Mouse (Mus musculus): ENCODE measurements at regions not wholly inside any gene's neighbourhood (a gene's known extent, or its start where the extent isn't known, plus 50 kb on each side); places are given as distances from the start of the nearest gene placed in this dataset.

DNA sequence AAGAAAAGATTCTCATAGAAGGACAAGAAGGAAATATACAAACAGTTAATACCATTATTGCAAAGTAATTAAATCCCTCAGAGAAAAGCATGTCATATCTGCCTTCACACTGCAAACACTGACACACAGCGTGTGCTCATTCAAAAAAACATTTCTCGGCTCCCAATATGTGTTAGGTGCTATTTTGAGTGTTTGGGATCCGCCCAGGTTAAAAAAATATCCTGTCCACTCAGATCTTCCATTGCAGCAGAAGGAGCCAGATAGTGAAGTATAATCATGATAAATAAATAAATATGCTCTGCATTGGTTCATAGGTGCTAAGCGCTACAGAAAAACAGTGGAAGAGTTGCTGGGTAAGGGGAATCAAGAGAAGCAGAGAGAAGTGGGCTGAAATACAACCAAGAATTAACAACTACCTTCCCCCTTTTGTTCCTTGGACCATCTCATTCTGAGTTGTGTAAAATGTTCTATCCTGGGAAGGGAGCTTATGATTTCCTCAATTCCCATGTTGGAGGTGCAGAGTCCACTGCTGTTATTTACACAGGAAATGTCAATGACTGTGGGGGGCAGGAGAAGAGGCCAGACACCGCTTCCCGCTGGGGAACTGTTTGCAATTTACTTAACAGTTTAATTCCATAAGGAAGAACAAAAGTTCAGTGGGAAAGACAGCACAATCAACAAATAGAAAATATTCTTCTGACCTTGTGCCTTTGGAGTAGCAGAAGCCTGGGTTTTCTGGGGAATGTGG is 139.9 kb downstream of the Tle1 start:
- DNase-seq (ENCODE audit: low spot score), result peak; percentile 47

DNA sequence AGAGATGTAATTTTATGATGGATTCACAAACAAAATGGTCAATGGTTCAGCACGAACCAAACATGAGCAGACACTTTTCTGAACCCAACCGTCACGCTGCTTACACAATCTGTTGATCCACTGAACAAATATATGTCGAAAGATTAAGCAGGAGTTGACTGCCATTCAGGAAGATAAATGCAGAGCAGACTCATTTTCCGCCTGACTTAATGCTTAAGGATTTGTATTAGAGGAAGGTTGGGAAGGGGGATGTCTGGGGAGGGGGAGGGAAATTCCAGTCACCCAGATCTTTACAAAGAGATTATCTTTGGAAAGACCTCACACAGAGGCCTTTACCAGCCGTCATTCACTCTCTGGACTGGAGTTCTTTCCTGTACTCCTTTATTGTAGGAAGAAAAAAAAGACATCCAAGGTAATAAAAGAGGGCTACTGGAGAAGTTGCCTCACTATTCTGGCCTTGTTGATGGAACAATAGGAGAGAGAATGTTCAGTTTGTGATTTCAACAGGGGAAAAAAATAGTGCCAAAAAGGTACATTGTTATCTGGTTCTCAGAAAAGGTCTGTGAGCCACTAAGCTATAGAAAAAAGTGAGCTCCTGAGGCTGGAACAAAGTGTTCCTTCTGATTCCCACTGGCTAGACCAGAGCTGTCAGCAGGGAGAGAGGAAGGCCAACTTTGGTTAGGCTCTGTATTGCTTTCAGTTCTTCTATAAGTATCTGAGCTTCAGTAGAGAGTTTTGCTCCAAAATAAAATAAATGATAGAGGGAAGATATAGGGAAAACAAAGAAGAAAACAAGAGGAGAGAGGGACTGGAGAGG is 150.9 kb downstream of the Tle1 start:
- peak; percentile 56 for DNase-seq (ENCODE audit: low spot score)

DNA sequence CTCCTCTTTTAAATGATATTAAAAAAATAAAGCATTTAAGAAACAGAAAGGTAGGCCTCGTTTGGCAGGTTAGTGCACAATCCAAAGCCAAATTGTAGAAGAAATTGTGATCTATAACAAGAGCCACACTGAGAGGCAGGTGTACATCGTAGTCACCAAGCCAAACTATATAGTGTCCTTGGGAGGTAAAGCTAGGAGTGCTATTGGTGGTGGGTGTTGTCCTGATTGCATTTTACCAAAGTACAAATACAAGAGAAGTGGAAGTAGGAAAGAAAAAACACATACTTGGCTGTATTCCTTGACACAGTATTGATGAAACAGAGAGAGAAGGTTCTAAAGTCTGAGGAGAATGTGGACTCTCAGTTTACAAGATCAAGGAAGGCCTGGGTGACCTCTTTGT is 178.6 kb downstream of the Tle1 start:
- DNase-seq (ENCODE audit: low spot score), result no peak

DNA sequence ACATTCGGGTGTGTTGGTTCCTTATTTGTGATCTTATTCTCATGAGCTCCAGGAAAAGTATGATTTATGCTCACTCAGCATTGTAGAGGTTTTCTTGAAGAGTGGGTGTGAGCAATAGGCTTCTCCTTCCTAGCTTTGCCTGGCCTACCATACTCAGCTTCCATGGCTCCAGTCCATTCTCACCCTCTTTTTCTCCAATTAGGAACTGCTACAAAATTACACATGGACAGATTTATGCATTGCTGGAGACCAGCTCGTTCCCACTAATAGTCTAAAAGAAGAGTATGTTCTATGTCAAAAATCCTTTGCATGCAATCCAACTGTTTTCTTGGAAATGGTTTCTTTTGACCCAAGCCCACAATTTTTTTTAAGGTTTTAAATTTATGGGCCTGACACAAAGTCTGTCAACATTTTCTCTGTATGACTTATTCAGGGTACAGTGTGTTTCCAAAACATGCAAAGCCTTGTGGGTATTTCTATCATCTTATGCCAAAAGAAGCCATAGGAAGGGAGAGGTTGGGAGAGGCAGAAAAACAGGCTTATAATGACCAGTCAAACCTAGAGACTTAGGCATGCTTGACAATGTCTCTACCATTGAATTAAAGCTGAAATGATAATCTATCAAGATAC is 186.4 kb downstream of the Tle1 start:
- DNase-seq (ENCODE audit: low spot score), result no peak

DNA sequence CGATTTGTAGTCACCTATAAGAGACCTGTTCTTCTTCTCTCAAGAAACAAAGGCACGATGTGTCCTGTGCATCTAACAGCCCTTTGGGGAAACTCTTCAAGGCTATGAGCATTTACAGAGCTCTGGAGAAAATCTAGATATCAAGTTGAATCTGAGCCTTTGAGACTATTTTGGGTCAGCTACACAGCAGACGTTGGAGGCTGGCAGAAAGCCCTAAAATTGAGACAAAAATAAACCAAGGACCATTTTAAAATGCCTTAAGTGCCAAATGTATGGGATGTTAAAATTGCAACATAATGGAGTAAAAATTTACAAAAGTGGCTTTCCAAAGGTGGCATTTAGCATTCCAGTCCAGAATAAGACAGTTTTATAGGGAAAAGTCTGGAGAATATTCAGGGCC is 187.1 kb downstream of the Tle1 start:
- DNase-seq (ENCODE audit: low spot score), result no peak

DNA sequence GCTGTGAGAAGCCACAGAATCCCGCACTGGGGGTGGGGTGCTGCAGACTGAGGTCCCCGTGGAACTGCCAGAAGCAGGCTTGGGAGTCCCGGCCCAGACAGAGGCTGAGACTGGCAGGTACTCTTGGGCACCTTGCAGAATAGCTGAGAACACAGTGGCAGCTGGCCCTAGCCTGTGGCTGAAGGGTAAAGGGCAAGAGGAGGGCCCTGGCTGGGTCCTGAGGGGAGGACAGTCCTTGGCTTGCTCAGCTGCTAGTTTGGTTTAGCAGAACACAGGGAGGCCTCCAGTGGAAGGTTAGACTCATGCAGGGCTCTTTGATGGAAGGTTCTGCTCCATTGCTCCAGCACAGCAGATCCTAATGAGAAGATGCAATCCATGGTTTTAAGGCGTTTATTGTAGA is 190.4 kb downstream of the Tle1 start:
- no peak for DNase-seq (ENCODE audit: low spot score)

DNA sequence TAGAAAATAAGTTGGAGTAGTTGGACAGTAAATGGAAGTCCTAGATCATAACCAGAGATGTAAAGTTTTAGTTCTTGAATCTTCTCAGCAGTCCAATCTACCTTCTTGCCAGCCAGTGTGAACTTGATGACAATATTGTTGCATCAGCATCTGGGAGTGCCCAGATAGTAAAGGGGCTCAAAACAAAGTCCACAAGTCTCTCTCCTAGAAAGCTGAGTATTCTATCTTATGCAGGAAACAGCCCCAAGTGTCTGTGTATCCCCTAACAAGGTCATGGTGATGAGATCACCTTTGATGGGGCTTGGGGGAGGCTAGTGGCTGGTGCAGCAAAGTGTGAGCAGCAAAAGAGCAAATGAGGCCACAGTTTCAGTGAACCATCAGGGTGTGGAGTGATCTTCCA is 194.8 kb downstream of the Tle1 start:
- DNase-seq (ENCODE audit: low spot score), result no peak

DNA sequence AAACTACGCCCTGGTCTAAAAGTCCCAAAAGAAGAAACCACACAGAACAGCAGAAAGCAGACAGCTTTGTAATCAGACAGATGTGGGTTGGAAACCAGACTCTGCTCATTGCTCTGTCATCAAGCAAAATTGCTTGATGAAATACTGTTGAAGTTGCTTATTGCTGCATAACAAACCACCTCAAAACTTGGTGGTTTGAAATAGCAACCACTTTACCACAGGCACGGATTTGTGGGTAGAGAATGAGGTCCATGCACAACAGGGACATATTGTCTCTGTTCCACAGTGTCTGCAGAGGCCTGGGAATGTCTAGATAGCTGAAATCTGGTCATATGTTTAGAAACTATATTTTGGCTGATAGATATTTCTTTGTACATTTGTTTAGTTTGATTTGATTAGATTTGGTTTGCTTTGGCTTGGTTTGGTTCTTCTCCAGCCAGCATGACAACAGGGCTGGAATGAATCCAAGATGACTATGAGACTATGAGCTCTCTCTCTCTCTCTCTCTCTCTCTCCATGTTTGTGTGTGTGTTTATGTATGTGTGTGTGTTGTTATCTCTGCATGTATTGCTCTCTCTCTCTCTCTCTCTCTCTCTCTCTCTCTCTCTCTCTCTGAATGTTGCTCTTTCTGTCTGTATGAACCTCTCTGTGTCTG is 199.4 kb downstream of the Tle1 start:
- no peak for DNase-seq (ENCODE audit: low spot score)

DNA sequence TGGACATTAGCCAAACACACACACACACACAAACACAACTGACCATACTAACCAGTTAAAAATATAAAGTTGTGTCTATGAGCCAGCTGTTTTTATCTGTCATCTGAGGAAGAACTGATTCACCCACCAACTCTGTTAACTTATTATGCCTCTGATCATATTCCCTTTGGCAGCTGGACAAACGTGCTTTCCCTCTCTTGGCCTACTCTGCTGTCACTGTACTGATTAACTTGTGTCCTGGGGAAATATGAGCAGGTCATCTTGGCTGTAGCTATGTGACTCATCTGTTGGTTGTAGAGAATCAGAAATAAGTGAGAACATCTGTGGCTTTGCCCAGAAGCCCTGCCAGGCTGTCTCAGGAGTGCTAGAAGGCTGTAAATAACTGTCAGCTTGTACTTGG is 210.9 kb upstream of the Gm11232 start:
- peak; percentile 2 for DNase-seq (ENCODE audit: low spot score)

DNA sequence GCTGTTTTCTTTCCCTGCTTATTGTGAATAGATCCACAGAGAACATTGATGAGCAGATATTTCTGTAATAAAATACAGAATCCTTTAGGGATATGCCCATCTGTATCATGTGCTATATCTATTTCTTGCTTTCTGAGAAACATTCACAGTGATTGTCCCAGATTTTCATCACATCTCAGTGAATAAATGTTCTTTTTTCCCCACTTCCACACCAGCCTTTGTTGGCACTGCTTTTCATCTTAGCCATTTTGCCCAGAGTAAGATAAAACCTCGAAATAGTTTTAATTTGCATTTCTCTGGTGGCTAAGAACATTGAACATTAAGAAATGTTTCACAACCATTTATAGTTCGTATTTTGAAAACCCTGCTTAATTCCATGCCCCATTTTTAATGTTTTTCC is 195.7 kb upstream of the Gm11232 start:
- DNase-seq (ENCODE audit: low spot score), result no peak

DNA sequence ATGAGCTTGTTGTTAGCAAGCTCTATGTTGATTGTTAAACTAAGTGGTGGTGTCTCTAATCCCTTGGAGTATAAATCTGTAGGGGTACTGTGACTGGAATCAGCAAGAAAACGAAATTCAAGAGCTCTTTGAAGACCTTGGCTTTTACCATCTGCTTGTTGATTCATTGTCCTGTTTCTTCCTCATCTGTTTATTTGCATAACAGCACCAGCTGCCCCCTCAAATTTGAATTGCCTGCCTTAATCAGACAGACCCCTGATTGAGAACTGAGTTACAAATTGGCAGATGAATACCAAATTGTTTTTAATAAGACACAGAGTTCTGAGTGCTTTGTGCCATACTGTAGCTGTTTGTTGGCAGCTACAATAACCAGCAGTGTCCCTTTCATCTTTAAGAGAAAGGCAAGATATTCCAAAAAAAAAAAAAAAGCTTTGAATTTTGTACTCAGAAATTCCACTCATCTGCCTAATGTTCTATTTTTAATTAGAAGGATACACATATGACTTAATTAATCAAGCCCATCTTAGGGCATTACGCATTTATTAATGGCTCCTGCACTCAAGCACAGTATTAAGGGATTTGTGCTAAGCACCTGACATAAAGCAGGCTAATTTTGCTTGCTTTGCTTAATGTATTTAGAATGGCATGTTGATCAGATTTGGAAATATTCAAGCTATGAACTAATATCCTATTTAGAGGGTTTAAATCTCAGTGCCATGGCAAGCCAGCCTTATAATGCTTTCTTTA is 175.6 kb upstream of the Gm11232 start:
- no peak for DNase-seq (ENCODE audit: low spot score)

DNA sequence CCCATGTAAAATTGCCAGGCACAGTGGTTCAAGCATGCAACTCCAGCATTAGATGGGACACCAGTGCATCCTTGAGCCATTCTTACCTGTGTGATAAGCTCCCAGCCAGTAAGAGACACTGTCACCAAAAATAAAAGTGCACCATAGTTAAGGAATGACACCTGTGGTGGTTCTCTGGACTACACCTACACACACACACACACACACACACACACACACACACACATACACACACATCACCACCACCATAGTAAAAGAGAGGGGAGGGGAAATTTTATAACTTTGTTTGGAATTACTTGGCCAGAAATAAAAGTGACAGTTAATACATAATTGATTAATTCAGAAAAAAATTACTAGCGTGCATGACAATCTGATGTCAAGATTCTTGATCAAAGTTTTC is 175.1 kb upstream of the Gm11232 start:
- DNase-seq (ENCODE audit: low spot score), result no peak

DNA sequence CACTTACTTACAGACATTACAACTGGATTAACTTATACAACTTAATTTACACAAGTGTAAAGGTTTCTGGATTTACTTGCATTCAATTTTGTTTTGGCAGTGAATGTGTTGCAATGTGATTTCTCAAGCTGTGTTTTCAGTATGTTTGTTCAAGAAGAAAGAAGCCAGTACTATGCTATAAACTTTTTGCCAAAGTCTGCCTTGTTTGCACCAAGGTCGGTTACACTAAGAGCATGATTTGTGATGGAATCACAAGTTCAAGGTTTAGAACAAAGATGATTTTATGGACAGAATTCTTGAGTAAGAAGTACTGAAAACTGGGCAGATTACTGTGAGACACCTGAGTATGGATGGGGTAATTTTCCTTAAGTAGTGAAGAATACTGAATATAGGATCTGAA is 153.8 kb upstream of the Gm11232 start:
- no peak for DNase-seq (ENCODE audit: low spot score)

DNA sequence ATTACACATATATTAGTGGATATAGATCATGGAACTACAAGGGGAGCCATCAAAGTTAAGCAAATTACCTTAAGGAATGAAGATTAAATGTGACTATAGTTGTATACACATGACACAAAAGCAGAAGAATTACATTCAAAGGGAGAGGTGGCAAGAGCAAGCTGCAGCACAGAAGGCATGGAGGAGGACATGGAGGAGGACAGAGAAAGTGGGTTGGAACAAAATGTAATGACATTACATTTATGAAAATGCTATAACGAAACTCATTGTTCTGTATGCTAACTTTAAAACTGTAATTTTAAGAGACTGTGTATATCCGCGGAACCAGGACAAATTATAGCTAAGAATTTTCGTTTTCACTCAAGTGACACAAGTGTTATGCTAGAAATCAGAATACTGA is 117.9 kb upstream of the Gm11232 start:
- no peak for DNase-seq (ENCODE audit: low spot score)

DNA sequence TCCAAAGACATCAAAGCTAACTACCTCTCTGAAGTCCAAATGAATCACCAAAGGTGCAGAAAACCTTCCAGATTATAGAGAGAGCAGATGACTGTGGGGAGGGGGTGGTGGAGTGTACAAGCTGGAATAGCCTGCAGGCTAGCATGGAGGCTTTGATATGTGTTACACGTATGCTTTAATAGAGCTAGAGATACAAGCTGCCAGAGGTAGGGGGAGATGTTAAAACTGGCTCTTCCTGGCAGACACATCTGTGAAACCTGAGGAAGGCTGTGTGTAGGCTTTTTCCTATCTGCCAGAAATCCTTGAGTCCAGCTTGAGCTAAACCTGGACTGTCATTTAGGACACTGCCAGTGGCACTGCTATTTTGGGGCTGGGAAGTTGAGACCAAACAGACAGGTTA is 109.2 kb upstream of the Gm11232 start:
- no peak for DNase-seq (ENCODE audit: low spot score)

DNA sequence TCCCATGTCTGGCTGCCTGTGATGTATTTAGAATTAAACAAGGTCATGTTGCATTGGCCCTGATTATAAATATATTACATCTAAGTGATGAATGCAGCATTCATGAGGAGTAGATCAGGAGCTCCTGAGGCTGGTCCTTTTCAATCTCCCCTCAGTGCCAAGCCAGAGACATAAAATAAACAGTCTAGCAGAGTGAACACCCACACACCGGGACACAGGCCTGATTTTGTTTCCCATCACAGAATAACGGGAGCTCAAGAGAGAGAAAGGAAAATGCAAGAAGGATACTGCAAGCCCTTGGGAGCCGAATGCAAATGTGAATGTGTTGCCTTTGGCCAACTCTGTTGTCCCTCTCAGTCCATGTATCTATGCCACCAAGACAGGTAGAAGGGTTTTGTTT is 84.1 kb upstream of the Gm11232 start:
- no peak for DNase-seq (ENCODE audit: low spot score)

DNA sequence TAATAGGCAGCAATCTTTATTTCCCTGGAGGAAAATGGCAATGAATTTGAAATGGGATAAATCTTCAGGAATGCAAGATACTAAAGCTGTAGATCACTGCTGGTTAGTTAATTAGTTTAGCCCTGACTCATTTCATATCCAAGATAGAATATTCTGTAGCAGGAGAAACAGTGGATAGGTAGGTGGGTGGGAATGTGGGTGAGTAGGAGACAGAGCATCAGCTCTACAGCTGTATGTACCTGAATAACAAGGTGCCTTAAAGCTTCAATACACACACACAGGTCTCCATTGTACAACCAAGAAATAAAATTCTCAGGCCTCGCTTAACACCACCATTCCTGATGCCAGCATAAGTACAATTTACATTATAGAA is 83.0 kb upstream of the Gm11232 start:
- no peak for DNase-seq (ENCODE audit: low spot score)

DNA sequence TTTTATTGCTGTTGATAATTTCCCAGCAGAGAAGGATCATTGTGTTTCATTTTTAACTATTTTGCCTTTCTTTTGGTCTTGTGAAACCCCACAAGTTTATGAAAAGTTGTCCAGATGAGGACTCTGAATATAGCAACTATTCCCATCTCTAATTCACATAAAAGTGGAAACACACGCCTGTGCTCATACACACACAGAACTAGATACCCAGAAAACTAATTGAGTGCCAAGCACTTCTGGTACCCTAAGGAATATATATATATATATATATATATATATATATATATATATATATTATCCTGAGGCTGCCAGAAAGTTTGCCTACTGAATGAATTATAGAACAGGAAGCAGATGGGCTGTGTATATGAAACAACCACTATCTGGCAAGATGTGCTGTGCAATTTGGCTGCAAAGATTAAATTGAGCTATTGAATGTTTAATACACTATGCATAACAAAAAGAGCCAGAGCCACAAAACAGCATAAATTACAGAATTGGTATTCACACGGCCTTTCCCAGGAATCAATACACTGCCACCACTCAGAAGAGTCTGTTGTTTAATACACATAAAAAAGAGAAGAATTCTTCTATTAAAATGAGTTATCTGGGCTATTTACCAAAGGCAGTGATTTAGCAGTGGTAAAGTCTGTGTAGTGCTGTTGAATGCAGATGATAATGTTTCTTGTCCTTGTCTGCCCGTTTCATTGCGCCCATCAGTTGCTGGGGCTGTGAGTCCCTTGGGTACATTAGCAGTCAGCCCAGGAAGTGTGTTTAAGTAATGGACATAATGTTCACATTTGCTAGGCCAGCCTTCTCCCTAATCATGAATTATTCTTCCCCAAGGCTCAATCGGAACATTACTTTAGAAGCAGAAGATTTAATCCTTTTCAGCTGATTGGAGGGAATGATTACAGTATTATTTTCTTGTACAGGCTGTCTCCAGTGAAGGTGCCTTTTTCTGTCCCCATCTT is 82.3 kb upstream of the Gm11232 start:
- no peak for DNase-seq (ENCODE audit: low spot score)

DNA sequence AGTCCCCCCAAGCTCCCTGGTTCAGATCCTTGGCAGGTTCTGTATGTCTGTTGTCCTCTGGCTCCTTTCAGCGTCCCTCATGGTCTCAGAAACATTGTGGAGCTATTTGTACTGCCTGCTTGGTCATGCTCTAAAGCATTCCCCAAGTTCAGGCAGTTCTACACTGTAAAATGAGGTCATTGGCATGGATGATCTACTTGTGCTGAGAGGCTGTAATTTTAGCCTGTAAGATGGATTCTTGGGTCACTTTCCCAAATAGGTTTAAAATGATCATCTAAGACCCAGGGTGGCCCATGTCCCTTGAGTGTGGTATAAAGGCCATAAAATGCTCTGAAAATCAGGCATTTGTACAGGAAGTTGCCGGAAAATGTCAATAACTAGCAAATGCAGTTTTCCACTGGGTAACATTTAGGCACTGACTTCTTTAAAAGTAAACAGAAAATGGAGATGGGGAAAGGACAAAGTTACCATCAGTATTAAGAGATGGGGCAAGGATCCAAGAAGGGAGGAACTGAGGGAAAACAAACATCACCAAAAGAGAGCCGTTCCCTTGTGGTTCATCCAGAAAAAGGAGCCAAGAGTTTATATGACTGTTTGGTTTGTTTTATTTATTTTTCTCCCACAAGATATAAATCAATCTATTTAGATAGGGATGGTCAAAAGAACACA is 81.5 kb upstream of the Gm11232 start:
- no peak for DNase-seq (ENCODE audit: low spot score)

DNA sequence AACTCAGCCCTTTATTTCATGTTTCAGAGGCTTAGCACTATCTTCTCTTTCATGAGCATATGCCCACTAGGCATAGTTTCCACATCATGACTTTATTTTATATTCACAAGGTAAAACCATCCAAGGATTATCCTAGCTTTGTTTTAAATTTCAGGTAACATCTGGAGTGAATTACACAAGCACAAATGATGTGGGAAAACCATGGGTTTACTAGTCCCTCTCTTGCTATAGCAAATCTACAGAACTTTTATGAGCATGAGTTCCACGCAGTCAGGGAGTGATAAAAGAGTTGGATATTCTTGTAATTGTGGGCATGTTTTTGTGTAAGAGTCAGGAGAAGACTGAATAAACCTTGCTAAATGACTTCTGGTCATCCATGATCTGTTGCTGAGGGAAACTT is 78.0 kb upstream of the Gm11232 start:
- DNase-seq (ENCODE audit: low spot score), result no peak

Measured in yolk sac, embryonic 10.5 days (tissue).